Mouse (Mus musculus): ENCODE measurements around the gene Mrps31. TPM values are rescaled to one million over a fixed set of nuclear protein-coding genes. Genes with fewer than 3 reads are reported as not detected.

Gene Mrps31
- total and polyA plus RNA-seq, 2 experiments: 9.5 to 34.9 TPM

DNA sequence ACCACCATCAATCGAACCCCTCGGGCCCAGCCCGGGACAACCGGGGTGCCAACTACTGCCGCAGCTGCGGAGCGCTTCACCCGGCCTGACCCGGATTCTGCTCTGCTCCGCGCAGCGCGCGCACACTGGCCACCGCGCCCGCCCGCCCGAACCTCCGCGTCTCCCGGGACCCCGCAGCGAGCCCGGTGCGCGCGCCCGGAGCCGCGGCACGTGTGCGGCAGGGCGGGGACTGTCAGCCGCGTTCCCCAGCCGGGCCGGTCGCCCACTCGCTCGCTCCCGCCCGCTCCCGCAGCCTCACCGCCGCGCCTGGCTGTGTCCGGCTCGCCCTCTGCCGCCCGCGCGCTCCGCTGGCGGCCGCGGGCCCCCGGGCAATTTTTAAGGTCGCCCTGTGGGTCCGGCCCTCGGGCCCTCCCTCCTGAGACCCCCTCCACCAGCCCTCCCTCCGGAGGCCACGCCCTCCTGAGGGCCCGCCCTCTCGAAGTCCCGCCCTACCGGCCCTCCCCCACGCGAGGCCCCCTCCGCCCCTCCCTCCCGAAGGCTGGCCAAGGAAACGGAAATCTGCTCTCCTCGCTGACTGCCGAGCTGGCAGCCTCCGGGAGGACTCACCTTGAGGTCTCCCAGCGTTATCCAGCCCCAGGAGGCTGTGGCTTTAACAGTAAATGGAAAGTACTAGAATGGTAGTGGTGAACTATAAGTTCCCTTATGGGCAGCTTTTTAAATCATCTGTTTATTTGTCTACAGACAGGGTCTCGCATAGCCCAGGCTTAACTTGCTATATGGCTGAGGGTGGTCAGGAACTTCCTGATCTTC is 12.8 kb upstream of the Mrps31 start, which contains the start of gene Slc25a15:
Gene Slc25a15 (minus strand): TSS at position 456 of the 810 bp plus-strand sequence.
- H3K9ac ChIP-seq (ENCODE audit: low read depth, low read length): peak within 1 kb of the TSS; percentile 99
- DNase-seq (ENCODE audit: extremely low read depth, low read depth, low spot score): peak; percentile 81

DNA sequence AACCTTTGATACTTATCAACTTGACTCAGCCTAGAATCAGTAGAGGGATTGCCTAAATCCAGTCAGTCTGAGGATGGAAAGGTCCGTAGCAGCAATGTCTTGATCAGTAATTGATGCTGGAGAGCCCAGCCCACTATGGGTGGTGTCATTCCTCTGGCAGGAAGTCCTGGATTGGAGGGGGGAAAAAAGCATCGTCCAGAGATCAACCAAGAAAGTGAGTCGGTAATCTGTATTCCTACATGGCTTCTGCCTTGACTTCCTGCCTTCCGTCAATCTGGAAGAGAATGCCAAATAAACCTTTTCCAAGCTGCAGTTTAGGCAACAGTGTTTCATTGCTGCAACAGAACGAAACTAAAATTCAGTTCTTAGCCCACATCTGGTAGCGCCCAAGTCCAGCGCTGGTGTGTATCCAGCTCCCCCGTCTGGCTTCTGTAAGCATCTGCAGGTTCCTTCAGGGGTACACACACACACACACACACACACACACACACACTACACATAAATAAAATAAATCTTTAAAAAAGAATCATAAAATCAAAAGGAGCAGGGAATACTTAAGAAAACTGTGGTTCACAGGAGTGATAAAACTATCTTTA is 11.8 kb upstream of the Mrps31 start:
- peak; percentile 75 for DNase-seq (ENCODE audit: extremely low read depth, low read depth, low spot score)

More for the DNA sequence above, 12.8 kb upstream of the Mrps31 start, which contains the start of gene Slc25a15:
- TF ChIP-seq POLR2A (IDR thresholded peaks at IDR 0.05; ENCODE audit: extremely low read depth, insufficient read depth, low read length): peak; percentile 82
- TF ChIP-seq CTCF (IDR thresholded peaks at IDR 0.05; ENCODE audit: low read depth, low read length): no peak
- peak within 1 kb of the TSS; percentile 100 for H3K4me3 ChIP-seq (ENCODE audit: insufficient read depth, low read depth, low read length)
- H3K4me1 ChIP-seq (ENCODE audit: control insufficient read depth, insufficient read depth, low read length): peaks cover 29% of the 10 kb centered on the region
- peak within 1 kb of the TSS; percentile 98 for H3K27ac ChIP-seq (replicated peaks; ENCODE audit: insufficient read depth, low read depth, low read length)
- H3K36me3 ChIP-seq (ENCODE audit: control insufficient read depth, insufficient read depth, low read length): peaks cover 5% of the 10 kb centered on the region
- no peaks in the 10 kb centered on the region for H3K27me3 ChIP-seq (ENCODE audit: control insufficient read depth, insufficient read depth, low read length)
- H3K79me2 ChIP-seq (ENCODE audit: control insufficient read depth, insufficient read depth, low read length): peaks cover 5% of the 10 kb centered on the region; the same call in 1 of the 2 replicates
- under 1% methylated on average over 76 of the region's 77 CpGs for WGBS

DNA sequence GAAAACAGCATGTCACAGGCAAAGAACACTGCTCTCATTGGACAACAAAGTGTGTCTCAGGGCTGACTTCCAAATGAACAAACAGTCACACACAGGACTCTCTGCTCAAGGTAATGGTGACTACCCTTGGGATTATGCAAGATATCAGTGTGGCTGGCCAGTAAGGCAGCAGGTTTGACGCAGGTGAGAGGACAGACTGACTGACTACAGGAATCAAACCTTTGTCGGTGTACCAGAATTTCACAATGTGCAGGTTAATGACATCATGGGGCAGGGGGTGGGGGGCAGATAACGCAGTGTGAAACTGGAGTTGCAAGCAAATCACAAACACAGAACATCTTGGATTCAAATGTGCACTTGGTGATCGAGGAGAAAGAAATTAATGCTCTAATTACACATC is 10.6 kb upstream of the Mrps31 start:
- DNase-seq (ENCODE audit: extremely low read depth, low read depth, low spot score): peak; percentile 100
- 24% methylated on average over 4 of the region's 4 CpGs for WGBS
- Histone ChIP-seq H3K79me2 (ENCODE audit: control insufficient read depth, insufficient read depth, low read length) (peaks cover 5% of the 10 kb centered on the region; the same call in 1 of the 2 replicates), H3K36me3 (ENCODE audit: control insufficient read depth, insufficient read depth, low read length) (no peaks in the 10 kb centered on the region), H3K27ac (replicated peaks; ENCODE audit: insufficient read depth, low read depth, low read length) (peak overlapping the region; percentile 78), H3K27me3 (ENCODE audit: control insufficient read depth, insufficient read depth, low read length) (no peaks in the 10 kb centered on the region), H3K4me1 (ENCODE audit: control insufficient read depth, insufficient read depth, low read length) (peaks cover 17% of the 10 kb centered on the region), H3K9ac (ENCODE audit: low read depth, low read length) (no peak overlapping the region), H3K4me3 (ENCODE audit: insufficient read depth, low read depth, low read length) (no peak overlapping the region)
- no peak for TF ChIP-seq POLR2A (IDR thresholded peaks at IDR 0.05; ENCODE audit: extremely low read depth, insufficient read depth, low read length)
- no peak for TF ChIP-seq CTCF (IDR thresholded peaks at IDR 0.05; ENCODE audit: low read depth, low read length)

More for the DNA sequence above, 11.8 kb upstream of the Mrps31 start:
- Histone ChIP-seq H3K27ac (replicated peaks; ENCODE audit: insufficient read depth, low read depth, low read length) (peak overlapping the region; percentile 89), H3K36me3 (ENCODE audit: control insufficient read depth, insufficient read depth, low read length) (peaks cover 2% of the 10 kb centered on the region; the same call in 1 of the 2 replicates), H3K27me3 (ENCODE audit: control insufficient read depth, insufficient read depth, low read length) (no peaks in the 10 kb centered on the region), H3K79me2 (ENCODE audit: control insufficient read depth, insufficient read depth, low read length) (peaks cover 5% of the 10 kb centered on the region; the same call in 1 of the 2 replicates), H3K4me1 (ENCODE audit: control insufficient read depth, insufficient read depth, low read length) (peaks cover 23% of the 10 kb centered on the region), H3K4me3 (ENCODE audit: insufficient read depth, low read depth, low read length) (peak overlapping the region; percentile 100; the same call in 1 of the 2 replicates), H3K9ac (ENCODE audit: low read depth, low read length) (no peak overlapping the region)
- no peak for TF ChIP-seq POLR2A (IDR thresholded peaks at IDR 0.05; ENCODE audit: extremely low read depth, insufficient read depth, low read length)
- peak; percentile 52 for TF ChIP-seq CTCF (IDR thresholded peaks at IDR 0.05; ENCODE audit: low read depth, low read length)
- 38% methylated on average over 8 of the region's 8 CpGs for WGBS

DNA sequence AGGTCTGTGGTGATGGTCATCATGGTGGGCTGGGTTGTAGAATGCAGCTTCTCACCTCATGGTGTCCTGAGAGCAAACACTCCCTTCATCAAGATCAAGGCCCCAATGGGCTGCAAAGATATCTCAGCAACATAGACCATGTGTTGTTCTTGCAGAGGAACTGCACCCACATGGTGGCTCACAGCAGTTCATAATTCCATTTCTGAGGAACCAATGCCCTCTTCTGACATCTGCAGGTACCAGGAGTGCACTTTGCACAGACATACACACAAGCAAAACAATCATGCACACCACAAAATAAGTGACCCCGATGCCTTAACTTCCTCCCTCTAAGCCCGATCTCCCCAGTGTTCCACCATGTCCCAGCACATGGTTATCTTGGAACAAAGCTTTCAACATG is 7.9 kb upstream of the Mrps31 start:
- DNase-seq (ENCODE audit: extremely low read depth, low read depth, low spot score): no peak
- Histone ChIP-seq H3K79me2 (ENCODE audit: control insufficient read depth, insufficient read depth, low read length) (no peaks in the 10 kb centered on the region), H3K27ac (replicated peaks; ENCODE audit: insufficient read depth, low read depth, low read length) (no peak overlapping the region), H3K4me3 (ENCODE audit: insufficient read depth, low read depth, low read length) (no peak overlapping the region), H3K36me3 (ENCODE audit: control insufficient read depth, insufficient read depth, low read length) (no peaks in the 10 kb centered on the region), H3K9ac (ENCODE audit: low read depth, low read length) (no peak overlapping the region), H3K4me1 (ENCODE audit: control insufficient read depth, insufficient read depth, low read length) (peaks cover 10% of the 10 kb centered on the region), H3K27me3 (ENCODE audit: control insufficient read depth, insufficient read depth, low read length) (no peaks in the 10 kb centered on the region)
- TF ChIP-seq CTCF (IDR thresholded peaks at IDR 0.05; ENCODE audit: low read depth, low read length): no peak
- no peak for TF ChIP-seq POLR2A (IDR thresholded peaks at IDR 0.05; ENCODE audit: extremely low read depth, insufficient read depth, low read length)
- 83% methylated on average over 2 of the region's 2 CpGs for WGBS

DNA sequence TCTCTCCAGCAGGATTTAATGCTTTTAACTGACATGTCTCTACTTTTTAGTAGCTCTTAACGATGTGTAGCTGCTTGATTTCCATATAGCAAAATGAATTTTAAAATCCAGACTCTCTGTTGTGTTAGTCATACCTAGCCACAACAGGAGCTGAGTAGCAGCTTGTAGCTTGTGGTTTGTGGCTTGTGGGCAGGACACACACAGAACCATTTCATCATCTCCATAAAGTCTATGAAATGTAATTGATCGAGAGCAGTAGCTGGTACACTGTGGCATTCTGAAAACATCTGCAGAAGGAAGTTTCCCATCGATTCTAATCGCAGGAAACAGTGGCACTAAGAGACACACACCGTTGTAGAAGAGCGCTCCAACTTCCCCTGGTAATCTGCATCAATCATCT is 5.4 kb upstream of the Mrps31 start:
- 76% methylated on average over 6 of the region's 6 CpGs for WGBS
- Histone ChIP-seq H3K36me3 (ENCODE audit: control insufficient read depth, insufficient read depth, low read length) (no peaks in the 10 kb centered on the region), H3K9ac (ENCODE audit: low read depth, low read length) (no peak overlapping the region), H3K4me1 (ENCODE audit: control insufficient read depth, insufficient read depth, low read length) (peaks cover 3% of the 10 kb centered on the region; the same call in 1 of the 2 replicates), H3K27ac (replicated peaks; ENCODE audit: insufficient read depth, low read depth, low read length) (no peak overlapping the region), H3K4me3 (ENCODE audit: insufficient read depth, low read depth, low read length) (no peak overlapping the region), H3K79me2 (ENCODE audit: control insufficient read depth, insufficient read depth, low read length) (no peaks in the 10 kb centered on the region), H3K27me3 (ENCODE audit: control insufficient read depth, insufficient read depth, low read length) (no peaks in the 10 kb centered on the region)
- no peak for DNase-seq (ENCODE audit: extremely low read depth, low read depth, low spot score)
- TF ChIP-seq CTCF (IDR thresholded peaks at IDR 0.05; ENCODE audit: low read depth, low read length): no peak
- TF ChIP-seq POLR2A (IDR thresholded peaks at IDR 0.05; ENCODE audit: extremely low read depth, insufficient read depth, low read length): no peak
